22 mouse cellular contexts compared by ENCODE assay signal in genomic region chr13:43961987-43962386, GRCm38 (mm10).
DNase-seq lines count a peak whose midpoint lies in the region; ATAC-seq and TF ChIP-seq lines count a peak whose summit lies in the region.
"Had no signal": no experiment of that assay in that cellular context is flagged by ENCODE, and none has a peak within 500 bp of the region (broad histone marks: within the 10 kb centered on the region; RNA-seq: fewer than 3 reads in every experiment).

No protein-coding gene starts in this region.

- no peak for TF ChIP-seq CTCF in layer of hippocampus, adult 2 months (conservative IDR thresholded peaks at IDR 0.05)

- intact Hi-C loops in left cerebral cortex, postnatal 14 days (cut with DNase I): no loop called here

- no peak overlapping the region for H3K27ac ChIP-seq in layer of hippocampus, adult 2 months
- H3K27ac ChIP-seq: heart, embryonic 13.5 days; hindbrain, embryonic 14.5 days; limb, embryonic 12.5 days; liver, embryonic 13.5 days; midbrain, embryonic 15.5 days; neural tube, embryonic 15.5 days had no signal

- ATAC-seq in megakaryocyte, adult 5-6 weeks (ENCODE audit: poor library complexity, severe bottlenecking): no peak
- ATAC-seq in granulocyte monocyte progenitor cell, adult 5-6 weeks (replicated peaks; ENCODE audit: poor library complexity, severe bottlenecking): peak; percentile 64
- ATAC-seq: forebrain, embryonic 16.5 days; midbrain, embryonic 15.5 days had no signal

- H3K9me3 ChIP-seq in megakaryocyte, embryonic 14.5 days: peaks cover 4% of the 10 kb centered on the region
- H3K9me3 ChIP-seq: heart, embryonic 13.5 days; limb, embryonic 12.5 days; liver, embryonic 13.5 days; midbrain, embryonic 15.5 days; neural tube, embryonic 15.5 days had no signal

- DNase-seq in thymus, adult 18-20 months: peak; percentile 59 to 67
- peak; percentile 61 for DNase-seq in thymus, postnatal 4 days
- DNase-seq in layer of hippocampus, adult 2 months (ENCODE audit: low spot score in 2 of 2): no peak
- no peak for DNase-seq in layer of hippocampus, postnatal 25 days (ENCODE audit: extremely low spot score in 1 of 2, low spot score in 1 of 2)
- no peak for DNase-seq in left cerebral cortex, postnatal 14 days (ENCODE audit: low spot score in 2 of 2)
- DNase-seq: adrenal gland, postnatal 36 days; cerebellum, adult 8-10 months; kidney, adult 8-10 months; kidney, postnatal 25 days; layer of hippocampus, adult 9-11 months; liver, embryonic 13.5 days; right cerebral cortex, postnatal 25 days had no signal

- H3K36me3 ChIP-seq in megakaryocyte, embryonic 14.5 days (replicated peaks; ENCODE audit: low read length): no peaks in the 10 kb centered on the region
- H3K36me3 ChIP-seq: heart, embryonic 13.5 days; limb, embryonic 12.5 days; liver, embryonic 13.5 days; midbrain, embryonic 15.5 days; neural tube, embryonic 15.5 days had no signal

- peaks cover 12% of the 10 kb centered on the region; the same call in 1 of the 2 replicates for H3K4me1 ChIP-seq in megakaryocyte, embryonic 14.5 days
- H3K4me1 ChIP-seq: liver, embryonic 13.5 days had no signal

- peaks cover 53% of the 10 kb centered on the region for H3K27me3 ChIP-seq in megakaryocyte, embryonic 14.5 days (replicated peaks)
- H3K27me3 ChIP-seq: heart, embryonic 13.5 days; liver, embryonic 13.5 days; midbrain, embryonic 15.5 days had no signal

- peak overlapping the region; percentile 54 for H3K4me3 ChIP-seq in megakaryocyte, embryonic 14.5 days (replicated peaks)
- no peak overlapping the region for H3K4me3 ChIP-seq in layer of hippocampus, adult 2 months
- H3K4me3 ChIP-seq: heart, embryonic 13.5 days; limb, embryonic 12.5 days; liver, embryonic 13.5 days; midbrain, embryonic 15.5 days; myocyte; neural tube, embryonic 15.5 days had no signal

Comparison
In these comparisons a context has a peak if more than half of its experiments do, and no peak if none do; other contexts are left out.
1. DNase-seq: peak in thymus, adult 18-20 months (2 of 2) and thymus, postnatal 4 days (single experiment); none in layer of hippocampus, adult 2 months (0 of 2), layer of hippocampus, postnatal 25 days (0 of 2) and left cerebral cortex, postnatal 14 days (0 of 2).